Mouse (Mus musculus): ENCODE measurements at regions not wholly inside any gene's neighbourhood (a gene's known extent, or its start where the extent isn't known, plus 50 kb on each side); places are given as distances from the start of the nearest gene placed in this dataset.

GRCm38 (mm10) chr12:97950072-97950471, 309.2 kb downstream of the Galc start:
- Histone ChIP-seq H3K36me3 (ENCODE audit: insufficient read depth, low read length) (no peaks in the 10 kb centered on the region), H3K27ac (ENCODE audit: low read length) (no peak overlapping the region), H3K9ac (replicated peaks; ENCODE audit: low read length) (no peak overlapping the region), H3K27me3 (ENCODE audit: insufficient read depth, low read length) (no peaks in the 10 kb centered on the region), H3K4me3 (ENCODE audit: low read length) (no peak overlapping the region), H3K9me3 (ENCODE audit: low read length) (no peaks in the 10 kb centered on the region), H3K4me2 (replicated peaks; ENCODE audit: low read depth, low read length) (no peak overlapping the region), H3K4me1 (ENCODE audit: insufficient read depth, low read length) (no peaks in the 10 kb centered on the region)
- WGBS: 86% methylated on average over 3 of the region's 3 CpGs
- no peak for ATAC-seq (ENCODE audit: low FRiP score, low TSS enrichment)

GRCm38 (mm10) chr12:97947421-97947820, 311.8 kb downstream of the Galc start:
- no peak for ATAC-seq (ENCODE audit: low FRiP score, low TSS enrichment)
- no peak overlapping the region for H3K4me2 ChIP-seq (replicated peaks; ENCODE audit: low read depth, low read length)
- H3K4me1 ChIP-seq (ENCODE audit: insufficient read depth, low read length): no peaks in the 10 kb centered on the region
- no peak overlapping the region for H3K4me3 ChIP-seq (ENCODE audit: low read length)
- 30% methylated on average over 8 of the region's 8 CpGs for WGBS
- H3K27ac ChIP-seq (ENCODE audit: low read length): no peak overlapping the region
- no peaks in the 10 kb centered on the region for H3K27me3 ChIP-seq (ENCODE audit: insufficient read depth, low read length)
- no peak overlapping the region for H3K9ac ChIP-seq (replicated peaks; ENCODE audit: low read length)
- H3K36me3 ChIP-seq (ENCODE audit: insufficient read depth, low read length): no peaks in the 10 kb centered on the region
- H3K9me3 ChIP-seq (ENCODE audit: low read length): no peaks in the 10 kb centered on the region

- Histone ChIP-seq H3K4me3 (ENCODE audit: low read length) (no peak overlapping the region), H3K27ac (ENCODE audit: low read length) (no peak overlapping the region), H3K4me1 (ENCODE audit: insufficient read depth, low read length) (no peaks in the 10 kb centered on the region), H3K4me2 (replicated peaks; ENCODE audit: low read depth, low read length) (no peak overlapping the region), H3K36me3 (ENCODE audit: insufficient read depth, low read length) (no peaks in the 10 kb centered on the region), H3K9me3 (ENCODE audit: low read length) (no peaks in the 10 kb centered on the region), H3K27me3 (ENCODE audit: insufficient read depth, low read length) (no peaks in the 10 kb centered on the region), H3K9ac (replicated peaks; ENCODE audit: low read length) (no peak overlapping the region)
- ATAC-seq (ENCODE audit: low FRiP score, low TSS enrichment): no peak
- WGBS: 67% methylated on average over 5 of the region's 5 CpGs
Measured at GRCm38 (mm10) chr12:97938361-97938760, 320.9 kb downstream of the Galc start.

GRCm38 (mm10) chr12:97929877-97930276, 329.4 kb downstream of the Galc start:
- Histone ChIP-seq H3K9ac (replicated peaks; ENCODE audit: low read length) (no peak overlapping the region), H3K4me2 (replicated peaks; ENCODE audit: low read depth, low read length) (no peak overlapping the region), H3K36me3 (ENCODE audit: insufficient read depth, low read length) (no peaks in the 10 kb centered on the region), H3K27me3 (ENCODE audit: insufficient read depth, low read length) (no peaks in the 10 kb centered on the region), H3K4me3 (ENCODE audit: low read length) (no peak overlapping the region), H3K27ac (ENCODE audit: low read length) (no peak overlapping the region), H3K9me3 (ENCODE audit: low read length) (no peaks in the 10 kb centered on the region), H3K4me1 (ENCODE audit: insufficient read depth, low read length) (no peaks in the 10 kb centered on the region)
- peak; percentile 46; the same call in 1 of the 2 replicates for ATAC-seq (ENCODE audit: low FRiP score, low TSS enrichment)
- WGBS: 18% methylated on average over 5 of the region's 5 CpGs

GRCm38 (mm10) chr12:97927036-97927435, 332.2 kb downstream of the Galc start:
- Histone ChIP-seq H3K36me3 (ENCODE audit: insufficient read depth, low read length) (no peaks in the 10 kb centered on the region), H3K9me3 (ENCODE audit: low read length) (no peaks in the 10 kb centered on the region), H3K4me3 (ENCODE audit: low read length) (no peak overlapping the region), H3K27me3 (ENCODE audit: insufficient read depth, low read length) (no peaks in the 10 kb centered on the region), H3K27ac (ENCODE audit: low read length) (no peak overlapping the region), H3K4me1 (ENCODE audit: insufficient read depth, low read length) (no peaks in the 10 kb centered on the region), H3K4me2 (replicated peaks; ENCODE audit: low read depth, low read length) (no peak overlapping the region), H3K9ac (replicated peaks; ENCODE audit: low read length) (no peak overlapping the region)
- whole genome bisulfite sequencing: 97% methylated on average over 1 of the region's 1 CpGs
- no peak for ATAC-seq (ENCODE audit: low FRiP score, low TSS enrichment)

- ATAC-seq (ENCODE audit: low FRiP score, low TSS enrichment): no peak; the same call in 1 of the 2 replicates
- Histone ChIP-seq H3K27me3 (ENCODE audit: insufficient read depth, low read length) (no peaks in the 10 kb centered on the region), H3K9me3 (ENCODE audit: low read length) (no peaks in the 10 kb centered on the region), H3K4me3 (ENCODE audit: low read length) (no peak overlapping the region), H3K4me1 (ENCODE audit: insufficient read depth, low read length) (peaks cover 2% of the 10 kb centered on the region; the same call in 1 of the 2 replicates), H3K4me2 (replicated peaks; ENCODE audit: low read depth, low read length) (0 out of 2 replicates have a peak overlapping the region, but pooled peaks have one; percentile 0), H3K36me3 (ENCODE audit: insufficient read depth, low read length) (no peaks in the 10 kb centered on the region), H3K9ac (replicated peaks; ENCODE audit: low read length) (no peak overlapping the region), H3K27ac (ENCODE audit: low read length) (no peak overlapping the region)
- 53% methylated on average over 21 of the region's 21 CpGs for WGBS
Measured at GRCm38 (mm10) chr12:97921349-97922264, 337.7 kb downstream of the Galc start.

GRCm38 (mm10) chr12:97918416-97918815, 340.8 kb downstream of the Galc start:
- no peak overlapping the region for H3K9ac ChIP-seq (replicated peaks; ENCODE audit: low read length)
- no peaks in the 10 kb centered on the region for H3K9me3 ChIP-seq (ENCODE audit: low read length)
- no peak overlapping the region for H3K27ac ChIP-seq (ENCODE audit: low read length)
- 94% methylated on average over 3 of the region's 3 CpGs for WGBS
- H3K4me1 ChIP-seq (ENCODE audit: insufficient read depth, low read length): peaks cover 2% of the 10 kb centered on the region; the same call in 1 of the 2 replicates
- ATAC-seq (ENCODE audit: low FRiP score, low TSS enrichment): no peak
- H3K36me3 ChIP-seq (ENCODE audit: insufficient read depth, low read length): no peaks in the 10 kb centered on the region
- no peak overlapping the region for H3K4me2 ChIP-seq (replicated peaks; ENCODE audit: low read depth, low read length)
- no peaks in the 10 kb centered on the region for H3K27me3 ChIP-seq (ENCODE audit: insufficient read depth, low read length)
- no peak overlapping the region for H3K4me3 ChIP-seq (ENCODE audit: low read length)

- Histone ChIP-seq H3K36me3 (ENCODE audit: insufficient read depth, low read length) (no peaks in the 10 kb centered on the region), H3K4me1 (ENCODE audit: insufficient read depth, low read length) (no peaks in the 10 kb centered on the region), H3K4me2 (replicated peaks; ENCODE audit: low read depth, low read length) (no peak overlapping the region), H3K4me3 (ENCODE audit: low read length) (no peak overlapping the region), H3K9me3 (ENCODE audit: low read length) (no peaks in the 10 kb centered on the region), H3K27me3 (ENCODE audit: insufficient read depth, low read length) (no peaks in the 10 kb centered on the region), H3K9ac (replicated peaks; ENCODE audit: low read length) (no peak overlapping the region), H3K27ac (ENCODE audit: low read length) (no peak overlapping the region)
- 79% methylated on average over 4 of the region's 4 CpGs for WGBS
- ATAC-seq (ENCODE audit: low FRiP score, low TSS enrichment): no peak
Measured at GRCm38 (mm10) chr12:97915026-97915425, 344.2 kb downstream of the Galc start.

GRCm38 (mm10) chr12:97912730-97913129, 346.5 kb downstream of the Galc start:
- ATAC-seq (ENCODE audit: low FRiP score, low TSS enrichment): no peak
- Histone ChIP-seq H3K4me2 (replicated peaks; ENCODE audit: low read depth, low read length) (no peak overlapping the region), H3K27ac (ENCODE audit: low read length) (no peak overlapping the region), H3K4me3 (ENCODE audit: low read length) (no peak overlapping the region), H3K36me3 (ENCODE audit: insufficient read depth, low read length) (no peaks in the 10 kb centered on the region), H3K4me1 (ENCODE audit: insufficient read depth, low read length) (no peaks in the 10 kb centered on the region), H3K9me3 (ENCODE audit: low read length) (no peaks in the 10 kb centered on the region), H3K9ac (replicated peaks; ENCODE audit: low read length) (no peak overlapping the region), H3K27me3 (ENCODE audit: insufficient read depth, low read length) (no peaks in the 10 kb centered on the region)
- WGBS: 62% methylated on average over 1 of the region's 1 CpGs

- no peak overlapping the region for H3K4me3 ChIP-seq (ENCODE audit: low read length)
- ATAC-seq (ENCODE audit: low FRiP score, low TSS enrichment): no peak
- no peak overlapping the region for H3K27ac ChIP-seq (ENCODE audit: low read length)
- H3K4me2 ChIP-seq (replicated peaks; ENCODE audit: low read depth, low read length): no peak overlapping the region
- no peaks in the 10 kb centered on the region for H3K4me1 ChIP-seq (ENCODE audit: insufficient read depth, low read length)
- no peak overlapping the region for H3K9ac ChIP-seq (replicated peaks; ENCODE audit: low read length)
- no peaks in the 10 kb centered on the region for H3K36me3 ChIP-seq (ENCODE audit: insufficient read depth, low read length)
- 86% methylated on average over 5 of the region's 5 CpGs for WGBS
- no peaks in the 10 kb centered on the region for H3K27me3 ChIP-seq (ENCODE audit: insufficient read depth, low read length)
- H3K9me3 ChIP-seq (ENCODE audit: low read length): no peaks in the 10 kb centered on the region
Measured at GRCm38 (mm10) chr12:97899266-97899665, 360.0 kb downstream of the Galc start.
